Mouse (Mus musculus) testis, adult 2 months (tissue): Measurements from ENCODE around the gene Ky. TPM values are rescaled to one million over a fixed set of nuclear protein-coding genes. Genes with fewer than 3 reads are reported as not detected.

Source experiments
- H3K27ac ChIP-seq: fragments of 200-500 bp; 2 replicates; pipeline ENCODE4 v1.5.1; 2012; ENCODE audit warnings: low read depth, low read length; ENCODE audit not compliant: control insufficient read depth, insufficient read depth
- H3K27me3 ChIP-seq: fragments of 200-500 bp; 2 replicates; pipeline ENCODE4 v1.6.1; 2012; ENCODE audit warnings: mild to moderate bottlenecking, low read length, moderate library complexity; ENCODE audit not compliant: control insufficient read depth, insufficient read depth
- H3K36me3 ChIP-seq: fragments of 200-500 bp; 2 replicates; pipeline ENCODE4 v1.6.1; 2012; ENCODE audit warnings: mild to moderate bottlenecking, low read length; ENCODE audit not compliant: control insufficient read depth, insufficient read depth
- H3K4me1 ChIP-seq: fragments of 200-500 bp; 2 replicates; pipeline ENCODE4 v1.6.1; 2012; ENCODE audit warnings: low read length; ENCODE audit not compliant: control insufficient read depth, insufficient read depth
- H3K4me3 ChIP-seq: fragments of 200-500 bp; 2 replicates; pipeline ENCODE4 v1.5.1; 2012; ENCODE audit warnings: low read depth, mild to moderate bottlenecking, low read length, moderate library complexity, mixed read lengths; ENCODE audit not compliant: control insufficient read depth
- CTCF ChIP-seq: fragments of 200-500 bp; IDR thresholded peaks from 2 replicates; pipeline ENCODE4 v1.5.1; 2012; ENCODE audit warnings: low read depth, mild to moderate bottlenecking, inconsistent platforms, low read length, moderate library complexity; ENCODE audit not compliant: control insufficient read depth, insufficient read depth, insufficient replicate concordance
- POLR2A ChIP-seq: fragments of 200-500 bp; IDR thresholded peaks from 2 replicates; pipeline ENCODE4 v1.6.1; 2012; ENCODE audit warnings: low read depth, mild to moderate bottlenecking, inconsistent platforms, low read length, moderate library complexity; ENCODE audit not compliant: control insufficient read depth
- polyA plus RNA-seq: library from polyadenylated mRNA; depleted of rRNA; stranded (reverse); fragments of >200 nt; gene quantifications from 2 replicates; pipeline ENCODE4 v1.2.3, GENCODE M21; 2012

Ky gene
- polyA plus RNA-seq, 1 experiment = 0.54 TPM

DNA sequence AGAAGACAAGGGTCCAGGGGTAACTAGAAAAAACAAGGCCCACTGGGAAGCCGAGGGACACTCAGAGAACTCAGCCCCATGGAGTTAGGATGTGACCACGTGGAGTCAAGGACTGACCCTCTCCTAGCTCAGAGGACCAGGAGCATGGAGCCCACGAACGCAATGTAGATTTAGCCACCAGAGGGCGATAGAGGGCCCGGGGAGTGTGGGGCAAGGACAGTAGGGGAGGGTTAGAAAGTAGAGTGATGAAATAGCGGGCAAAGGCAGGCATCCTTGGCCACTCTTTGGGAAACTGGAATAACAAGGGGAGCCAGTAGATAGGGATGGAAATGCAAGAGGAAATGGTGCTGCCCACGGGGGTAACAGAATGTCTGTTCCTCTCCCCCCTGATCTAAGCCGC is 26.5 kb upstream of the Ky start:
- no peak overlapping the region for H3K27ac ChIP-seq
- TF ChIP-seq CTCF = peak; percentile 94; the same call in 1 of the 2 replicates
- no peak for TF ChIP-seq POLR2A
- no peaks in the 10 kb centered on the region for H3K36me3 ChIP-seq
- H3K27me3 ChIP-seq = no peaks in the 10 kb centered on the region
- no peak overlapping the region for H3K4me3 ChIP-seq
- H3K4me1 ChIP-seq = no peaks in the 10 kb centered on the region

DNA sequence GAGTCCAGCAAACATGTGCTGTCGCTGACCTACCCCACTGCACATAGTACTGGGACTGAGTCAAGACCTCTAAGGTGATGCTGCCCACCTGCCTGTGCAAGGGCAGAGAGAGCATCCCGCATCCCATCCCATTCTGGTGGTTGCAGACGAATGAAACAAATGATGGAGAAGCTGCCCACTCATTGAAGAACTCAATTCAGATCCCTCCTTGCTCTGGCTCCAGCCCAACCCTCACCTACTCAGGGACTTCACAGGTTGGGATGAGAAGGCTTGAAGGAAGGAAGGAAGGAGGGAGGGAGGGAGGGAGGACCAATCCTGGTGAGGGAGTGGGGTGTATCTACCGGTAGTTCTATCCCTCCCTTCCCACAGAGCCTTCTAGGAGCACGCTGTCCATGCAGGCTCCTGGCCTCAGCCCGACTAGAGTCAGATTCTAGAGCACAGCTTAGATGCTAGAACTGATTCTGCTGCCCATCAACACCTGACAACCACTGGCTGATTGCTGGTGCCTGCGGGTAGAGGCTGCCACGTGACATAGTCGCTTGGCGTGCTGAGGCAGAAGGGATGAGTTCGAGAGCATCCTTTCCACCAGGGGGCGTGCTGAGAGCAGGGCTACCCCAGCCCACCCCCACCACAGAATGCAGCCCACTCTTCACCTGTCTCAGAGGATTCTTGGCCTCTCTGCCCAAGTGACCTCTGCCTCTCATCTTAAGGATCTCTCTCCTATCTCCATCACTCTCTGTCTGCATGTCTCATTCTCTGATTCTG is 13.3 kb upstream of the Ky start:
- TF ChIP-seq POLR2A = no peak
- TF ChIP-seq CTCF = peak; percentile 24; the same call in 1 of the 2 replicates
- no peaks in the 10 kb centered on the region for H3K27me3 ChIP-seq
- H3K4me1 ChIP-seq = no peaks in the 10 kb centered on the region
- H3K4me3 ChIP-seq = no peak overlapping the region
- no peak overlapping the region for H3K27ac ChIP-seq
- H3K36me3 ChIP-seq = no peaks in the 10 kb centered on the region

DNA sequence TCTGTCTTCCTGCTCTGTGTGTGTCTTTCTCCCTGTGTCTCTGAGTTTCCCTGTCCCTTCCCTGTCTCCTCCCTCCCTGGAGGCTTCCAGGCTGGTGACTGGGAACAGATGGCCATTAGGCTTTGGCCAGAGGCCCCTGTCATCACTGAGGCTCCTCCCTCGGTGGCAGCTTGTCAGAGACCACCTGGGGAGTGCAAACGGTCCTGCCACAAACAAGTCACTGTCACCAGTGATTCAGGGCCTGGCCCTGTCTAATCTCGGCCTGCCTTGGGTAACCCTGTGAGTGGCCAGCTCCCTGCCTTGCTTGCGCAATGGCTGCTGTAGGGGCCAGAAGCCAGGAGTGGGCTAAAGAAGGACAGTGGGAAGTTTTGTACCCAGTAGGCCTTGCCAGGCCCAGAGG is 12.5 kb upstream of the Ky start:
- Histone ChIP-seq H3K27ac (no peak overlapping the region), H3K4me3 (no peak overlapping the region), H3K4me1 (no peaks in the 10 kb centered on the region), H3K27me3 (no peaks in the 10 kb centered on the region), H3K36me3 (no peaks in the 10 kb centered on the region)
- TF ChIP-seq POLR2A (no peak), CTCF (no peak)

DNA sequence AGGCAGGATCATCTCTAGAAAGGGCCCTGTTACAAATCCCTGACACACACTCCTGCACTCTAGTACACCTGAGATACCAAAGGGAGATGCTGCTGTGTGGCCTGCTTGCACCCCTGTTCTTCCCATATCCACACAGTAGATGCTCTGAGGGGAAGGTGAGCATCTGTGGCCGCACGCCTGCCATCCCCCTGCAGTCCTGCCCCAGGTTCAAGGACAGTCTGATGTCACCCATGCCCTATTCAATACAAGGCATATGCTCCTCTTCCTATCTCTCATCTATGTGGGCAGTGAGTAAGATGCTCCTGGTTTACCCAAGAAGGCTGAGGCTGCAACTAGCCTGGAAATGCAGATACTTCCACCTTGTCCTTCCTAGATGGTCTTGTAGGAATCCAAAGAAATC is 11.6 kb upstream of the Ky start:
- no peaks in the 10 kb centered on the region for H3K36me3 ChIP-seq
- no peak overlapping the region for H3K27ac ChIP-seq
- no peak overlapping the region for H3K4me3 ChIP-seq
- no peaks in the 10 kb centered on the region for H3K4me1 ChIP-seq
- no peaks in the 10 kb centered on the region for H3K27me3 ChIP-seq
- TF ChIP-seq CTCF (no peak), POLR2A (no peak)

DNA sequence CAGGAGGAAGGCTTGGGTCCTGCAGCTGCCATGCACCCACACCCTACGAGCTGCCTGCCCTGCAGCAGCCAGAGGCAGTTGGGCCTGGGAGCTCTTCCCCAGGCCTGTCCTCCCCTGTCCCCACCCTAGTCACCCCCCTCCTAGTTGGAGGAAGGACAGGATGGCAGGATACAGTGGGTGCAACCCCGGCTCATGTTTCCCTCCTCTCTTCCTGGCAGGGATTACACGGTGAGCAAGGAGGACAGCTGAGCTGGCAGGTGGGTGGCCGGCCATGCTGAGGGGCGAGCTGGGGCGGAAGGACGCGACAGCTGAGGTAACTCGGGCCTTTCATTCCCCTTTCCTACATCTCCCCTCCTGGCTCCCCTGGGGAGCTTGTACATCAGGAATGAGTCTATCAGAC is 11.1 kb upstream of the Ky start:
- Histone ChIP-seq H3K36me3 (no peaks in the 10 kb centered on the region), H3K27ac (no peak overlapping the region), H3K27me3 (no peaks in the 10 kb centered on the region), H3K4me3 (no peak overlapping the region), H3K4me1 (no peaks in the 10 kb centered on the region)
- TF ChIP-seq POLR2A = no peak
- TF ChIP-seq CTCF = no peak

DNA sequence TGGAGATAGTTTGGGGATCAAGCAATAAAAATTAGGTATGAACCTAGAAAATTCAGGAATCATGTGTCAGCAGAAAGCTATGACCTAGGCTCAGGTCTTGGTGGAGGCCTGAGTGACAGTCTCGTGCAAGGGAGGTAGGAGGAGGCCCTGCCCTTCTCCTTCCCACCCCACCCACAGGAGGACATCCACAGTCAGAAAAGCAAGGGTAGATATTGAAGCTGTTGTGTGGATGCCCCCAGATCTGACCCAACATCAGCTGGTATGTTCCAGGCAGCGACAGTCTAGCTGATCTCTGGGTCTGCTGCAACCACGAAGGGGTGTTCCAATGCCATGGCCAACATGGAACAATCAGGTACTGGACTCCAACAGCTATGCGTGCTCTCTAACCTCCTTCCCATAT is 10.3 kb upstream of the Ky start:
- H3K27ac ChIP-seq = no peak overlapping the region
- H3K27me3 ChIP-seq = no peaks in the 10 kb centered on the region
- no peak overlapping the region for H3K4me3 ChIP-seq
- H3K36me3 ChIP-seq = no peaks in the 10 kb centered on the region
- no peak for TF ChIP-seq CTCF
- no peak for TF ChIP-seq POLR2A
- no peaks in the 10 kb centered on the region for H3K4me1 ChIP-seq

DNA sequence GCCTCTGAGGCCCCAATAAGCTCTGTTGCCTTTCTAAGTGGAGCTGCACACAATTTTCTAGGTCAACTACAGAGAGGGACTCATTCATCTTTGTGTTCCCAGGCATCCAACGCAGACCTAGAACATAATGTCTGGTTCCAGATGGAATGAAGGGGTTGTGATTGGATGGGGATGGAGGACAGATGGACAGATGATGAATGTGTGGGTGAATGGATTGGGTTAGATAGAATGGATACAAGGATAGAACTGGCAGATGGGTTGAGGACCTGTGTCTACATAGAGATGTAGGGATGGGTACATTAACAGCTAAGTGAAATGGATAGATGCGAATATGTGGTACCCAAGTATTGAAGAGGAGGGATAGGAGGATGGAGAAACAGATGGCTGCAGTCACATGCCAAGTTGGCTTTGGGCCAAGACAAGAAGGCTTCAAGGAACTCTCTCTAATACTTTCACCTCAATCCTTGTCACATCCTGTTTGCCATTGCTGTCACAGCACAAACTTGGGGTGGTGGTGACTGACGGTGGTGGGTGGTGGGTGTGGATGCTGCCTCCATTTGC is 9.0 kb upstream of the Ky start:
- no peaks in the 10 kb centered on the region for H3K36me3 ChIP-seq
- no peaks in the 10 kb centered on the region for H3K4me1 ChIP-seq
- H3K27ac ChIP-seq = no peak overlapping the region
- H3K27me3 ChIP-seq = no peaks in the 10 kb centered on the region
- TF ChIP-seq POLR2A (no peak), CTCF (no peak)
- H3K4me3 ChIP-seq = no peak overlapping the region
